Mouse (Mus musculus): Measurements from ENCODE around the gene Col16a1.

Col16a1 gene

DNA sequence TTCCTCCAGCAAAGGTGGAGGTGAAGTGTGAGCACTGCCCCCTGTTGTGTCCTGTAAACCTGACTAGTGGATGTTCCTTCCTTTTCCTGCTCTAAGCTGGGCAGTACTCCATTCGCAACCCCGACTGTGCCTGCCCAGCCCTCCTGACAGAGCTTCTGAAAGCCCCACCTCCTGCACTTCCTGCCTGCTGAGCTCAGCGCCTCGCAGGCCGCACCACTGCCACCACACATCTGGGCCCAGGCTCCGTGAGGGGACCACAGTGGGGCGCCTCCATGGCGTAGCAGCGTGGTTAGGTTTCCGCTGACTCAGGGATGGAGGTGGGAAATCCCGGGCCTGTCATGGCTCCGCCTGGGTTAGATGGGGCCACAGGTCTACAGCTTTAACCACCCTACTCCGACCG is 2.0 kb upstream of the Col16a1 start:
- DNase-seq (ENCODE audit: low read depth, low spot score) = no peak

DNA sequence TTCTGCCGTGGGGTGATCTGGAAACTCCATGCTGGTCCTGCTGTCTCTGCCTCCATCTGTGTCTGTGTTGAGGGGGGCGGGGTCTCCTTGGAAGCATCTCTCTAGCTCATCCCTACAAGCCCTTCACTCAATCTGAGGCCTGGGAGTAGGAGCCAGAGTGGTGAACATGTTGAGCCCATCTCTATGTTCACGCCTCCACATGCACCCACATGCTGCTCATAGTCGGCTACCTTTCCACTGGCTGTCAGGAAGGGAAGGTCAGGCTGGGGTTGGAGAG is 501 bp downstream of the Col16a1 start:
- DNase-seq (ENCODE audit: low read depth, low spot score) = no peak

DNA sequence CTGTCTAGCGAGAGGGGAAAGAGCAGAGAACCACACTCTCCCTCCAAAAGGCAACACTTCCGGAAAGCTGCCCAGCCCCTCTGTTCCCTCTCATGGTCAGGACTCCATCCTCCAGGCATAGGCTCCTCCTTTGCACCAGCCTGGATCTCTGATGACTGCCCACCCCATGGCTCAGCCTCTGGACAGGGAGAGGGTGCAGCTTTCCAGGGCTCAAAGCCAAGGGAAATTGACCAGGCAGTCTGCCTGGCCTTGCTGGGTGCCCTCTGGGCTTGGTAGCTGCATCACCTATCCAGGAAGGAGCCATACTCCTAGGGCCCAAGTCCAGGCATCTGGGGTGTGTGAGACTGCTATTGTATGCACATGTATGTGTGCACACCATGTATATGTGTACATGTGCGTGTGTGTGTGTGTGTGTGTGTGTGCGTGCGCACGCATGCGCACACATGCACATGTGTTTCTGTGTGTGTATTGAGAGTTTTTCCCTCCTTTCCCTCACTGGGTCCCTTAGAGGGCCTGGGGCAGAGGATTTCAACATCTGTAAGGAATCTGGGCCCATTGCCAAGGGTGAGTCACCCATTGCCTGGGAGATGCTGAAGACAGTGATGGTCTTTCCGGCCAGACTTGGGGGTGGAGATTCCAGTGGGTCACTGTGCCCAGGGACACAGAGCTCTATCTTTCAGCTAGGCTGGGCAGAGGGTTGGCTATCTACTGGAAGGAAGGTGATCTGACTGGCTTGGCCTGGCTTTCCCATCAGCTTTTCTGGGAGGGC is 2.6 kb downstream of the Col16a1 start:
- DNase-seq (ENCODE audit: low read depth, low spot score) = no peak

DNA sequence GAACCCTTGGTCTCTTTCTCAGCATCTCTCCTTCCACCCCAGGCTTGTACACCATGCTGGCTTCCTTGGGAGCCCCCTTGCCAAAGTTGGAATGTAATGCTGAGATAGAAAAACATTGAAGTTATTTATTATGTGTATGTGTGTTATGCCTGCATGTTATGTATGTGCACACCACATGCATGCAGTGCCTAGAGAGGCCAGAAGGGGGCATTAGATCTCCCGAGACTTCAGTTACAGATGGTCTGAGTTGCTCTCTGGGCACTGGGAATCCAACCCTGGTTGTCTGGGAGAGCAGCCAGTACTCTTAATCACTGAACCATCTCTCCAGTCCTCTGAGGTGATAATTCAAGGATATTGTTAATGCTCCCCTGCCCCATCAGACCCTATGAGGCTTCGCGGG is 4.6 kb downstream of the Col16a1 start:
- DNase-seq (ENCODE audit: low read depth, low spot score) = no peak

DNA sequence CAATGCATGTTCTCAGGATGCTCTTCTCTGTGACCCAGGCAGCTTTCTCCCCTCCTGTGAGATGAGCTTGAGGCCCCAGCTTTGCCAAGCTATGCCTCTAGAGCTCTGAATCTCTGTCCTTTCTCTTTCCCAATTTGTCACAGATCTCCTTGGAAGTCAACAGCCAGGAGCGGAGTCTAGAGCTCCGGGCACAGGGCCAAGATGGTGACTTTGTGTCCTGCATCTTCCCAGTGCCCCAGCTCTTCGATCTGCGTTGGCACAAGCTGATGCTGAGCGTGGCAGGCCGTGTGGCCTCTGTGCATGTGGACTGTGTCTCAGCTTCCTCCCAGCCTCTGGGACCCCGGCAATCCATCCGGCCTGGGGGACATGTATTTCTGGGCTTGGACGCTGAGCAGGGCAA is 5.5 kb downstream of the Col16a1 start:
- no peak for DNase-seq (ENCODE audit: low read depth, low spot score)

DNA sequence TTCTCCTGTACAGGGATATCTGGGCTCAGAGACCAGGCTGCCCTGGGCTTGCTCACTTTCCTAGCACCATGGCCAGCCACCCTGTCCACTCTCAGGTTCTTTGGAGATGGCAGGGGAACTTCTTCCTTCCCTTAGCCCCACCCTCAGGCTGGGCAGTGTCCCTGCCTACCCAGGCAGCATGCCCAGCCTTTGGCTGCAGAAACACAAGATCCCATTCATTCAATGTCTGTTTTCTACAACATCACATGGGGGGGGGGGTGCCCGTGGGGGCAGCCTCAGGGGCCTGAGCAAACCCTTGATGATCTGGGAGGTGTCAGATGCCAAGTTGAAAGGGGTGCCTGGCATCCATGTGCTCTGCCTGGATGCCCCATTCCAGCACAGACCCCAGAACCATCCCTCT is 7.1 kb downstream of the Col16a1 start:
- DNase-seq (ENCODE audit: low read depth, low spot score) = no peak

DNA sequence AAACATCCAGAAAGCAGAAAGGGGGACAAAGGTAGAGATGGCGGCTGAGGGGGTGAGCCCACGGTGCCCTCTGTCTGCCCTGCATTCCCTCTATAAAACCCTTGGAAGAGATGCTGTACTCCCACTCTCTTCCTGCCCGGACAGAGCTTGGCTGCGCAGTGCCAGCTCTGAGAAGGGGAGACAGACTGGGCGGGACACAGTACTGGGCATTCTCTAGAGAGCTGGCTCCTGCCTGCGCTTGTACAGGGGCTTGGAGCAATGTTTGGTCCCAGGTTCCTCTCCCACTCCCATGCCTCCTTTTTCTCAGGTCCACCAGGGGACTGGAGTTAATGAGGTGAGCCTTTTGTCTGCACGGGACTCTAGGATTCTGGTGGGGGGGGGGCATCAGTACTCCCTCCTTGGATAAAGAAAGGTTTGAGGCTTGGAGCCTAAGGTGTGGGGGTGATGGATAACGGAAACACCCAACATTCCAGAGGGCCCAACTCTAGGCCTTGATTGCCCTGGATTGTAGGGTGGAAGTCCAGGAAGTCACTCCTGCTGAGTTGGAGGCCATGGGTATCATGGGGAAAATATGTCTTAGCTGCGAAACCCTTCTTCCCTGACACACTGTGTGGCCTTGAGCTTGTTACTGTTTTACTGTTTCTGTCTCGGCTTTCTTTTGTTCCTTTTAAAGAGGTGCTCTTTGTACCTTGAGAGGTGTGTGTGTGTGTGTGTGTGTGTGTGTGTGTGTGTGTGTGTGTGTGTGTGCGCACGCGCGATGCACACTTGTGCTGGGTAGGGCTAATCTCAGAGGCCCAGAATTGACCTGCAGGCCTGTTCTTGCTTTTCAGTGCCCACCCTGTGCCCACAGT is 7.7 kb downstream of the Col16a1 start:
- DNase-seq (ENCODE audit: low read depth, low spot score) = no peak

DNA sequence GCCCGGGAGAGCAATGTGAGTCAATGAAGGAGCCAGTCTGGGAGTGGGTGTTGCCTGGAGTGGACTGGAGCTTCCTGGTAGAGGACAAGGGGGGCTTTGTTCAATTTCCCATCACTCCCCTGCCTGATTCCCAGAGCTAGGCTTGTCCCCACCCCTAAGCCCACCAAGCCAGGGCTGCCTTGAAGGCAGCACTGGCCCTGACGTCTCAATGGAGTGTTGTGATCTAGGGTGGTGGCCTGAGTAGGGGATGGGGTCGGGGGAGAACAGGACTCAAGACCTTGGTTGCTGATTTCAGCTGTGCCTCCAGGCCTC is 8.3 kb downstream of the Col16a1 start:
- DNase-seq (ENCODE audit: low read depth, low spot score) = no peak

DNA sequence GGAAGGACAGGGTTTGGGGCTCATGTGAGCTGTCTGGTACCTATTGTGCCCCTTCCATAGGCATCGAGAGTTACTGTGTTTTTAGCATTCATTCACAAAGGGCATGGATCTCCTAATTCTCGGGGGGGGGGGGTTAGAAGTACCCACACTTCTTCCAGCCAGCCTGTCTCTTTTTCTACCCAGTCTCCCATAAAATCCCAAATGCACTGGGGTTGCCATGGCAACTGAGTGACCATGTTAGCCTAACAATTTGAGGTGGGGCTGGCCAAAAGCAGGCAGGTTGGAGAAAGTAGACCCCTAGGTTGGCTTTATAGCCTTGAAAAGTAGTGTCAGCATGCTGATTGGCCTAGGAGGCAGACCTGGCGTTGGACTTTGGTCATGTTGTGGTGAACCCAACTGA is 8.8 kb downstream of the Col16a1 start:
- DNase-seq (ENCODE audit: low read depth, low spot score) = no peak

DNA sequence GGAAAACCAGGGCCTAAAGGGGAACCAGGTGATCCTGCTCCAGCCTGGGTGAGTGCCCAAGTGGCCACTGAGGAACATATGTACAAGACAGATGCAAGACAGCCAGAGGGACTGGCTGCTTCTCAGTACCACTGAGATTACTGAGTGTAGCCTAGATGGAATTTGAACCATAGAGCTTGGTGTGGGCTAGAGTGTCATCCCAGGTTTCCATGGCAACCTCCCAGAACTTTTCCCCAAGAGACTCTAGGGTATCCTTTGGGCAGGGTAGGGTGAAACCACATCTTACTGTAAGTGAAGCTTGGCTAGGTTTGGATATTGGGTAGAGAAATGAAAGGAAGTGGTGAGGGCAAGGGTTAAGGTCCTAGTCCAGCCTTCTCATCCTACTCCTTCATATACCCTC is 13.3 kb downstream of the Col16a1 start:
- no peak for DNase-seq (ENCODE audit: low read depth, low spot score)

DNA sequence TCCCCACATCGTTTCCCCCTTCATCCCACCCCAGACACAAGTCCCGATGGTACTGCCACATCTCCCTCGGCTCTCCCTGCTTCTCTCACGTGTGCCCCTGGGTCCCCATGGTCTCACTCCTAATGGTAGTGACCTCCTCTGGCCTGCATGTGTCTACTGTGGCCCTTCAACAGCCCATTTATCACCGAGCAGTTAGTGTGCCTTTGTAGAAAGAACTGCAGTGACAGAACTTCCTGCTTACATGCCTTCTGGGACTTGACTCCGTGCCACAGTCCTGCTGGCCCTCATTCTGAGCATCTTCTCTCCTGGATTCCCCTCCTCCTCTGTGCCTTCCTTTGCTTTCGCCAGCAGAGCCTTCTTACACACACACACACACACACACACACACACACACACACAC is 15.6 kb downstream of the Col16a1 start:
- DNase-seq (ENCODE audit: low read depth, low spot score) = no peak

DNA sequence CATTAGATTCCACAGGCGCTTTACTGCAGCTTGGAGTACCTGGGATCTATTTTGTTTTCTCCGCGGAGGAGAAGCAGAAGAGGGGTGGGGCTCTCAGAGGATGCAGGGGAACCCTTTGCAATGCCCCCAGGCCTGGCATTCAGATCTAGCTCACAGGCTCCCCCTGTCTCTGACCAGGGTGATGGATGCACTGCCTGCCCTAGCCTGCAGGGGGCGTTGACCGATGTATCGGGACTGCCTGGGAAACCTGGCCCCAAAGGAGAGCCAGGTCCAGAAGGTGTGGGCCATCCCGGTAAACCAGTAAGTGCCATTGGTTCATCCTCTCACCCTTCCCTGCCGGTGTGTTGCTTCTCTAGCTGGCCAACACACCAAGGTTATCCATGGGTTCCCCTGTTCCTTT is 19.2 kb downstream of the Col16a1 start:
- DNase-seq (ENCODE audit: low read depth, low spot score) = no peak

DNA sequence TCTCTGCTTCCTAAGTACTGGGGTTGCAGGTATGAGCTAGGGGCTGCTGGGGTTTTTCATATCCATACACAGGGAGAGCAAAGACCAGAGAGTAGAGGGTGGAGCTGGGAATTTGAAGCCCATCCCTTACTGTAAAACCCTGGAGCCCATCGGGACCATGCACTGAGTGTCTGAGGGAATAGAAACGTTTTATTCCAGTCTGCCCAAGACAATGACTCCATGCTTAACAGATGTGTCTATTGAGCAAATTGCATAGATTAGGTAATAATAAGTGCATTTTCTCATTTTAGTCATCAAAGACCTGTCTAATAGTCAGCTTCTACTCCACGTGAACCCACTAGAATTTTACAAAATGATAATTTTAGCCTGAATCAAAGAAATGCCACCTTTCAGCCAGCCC is 22.9 kb downstream of the Col16a1 start:
- no peak for DNase-seq (ENCODE audit: low read depth, low spot score)

DNA sequence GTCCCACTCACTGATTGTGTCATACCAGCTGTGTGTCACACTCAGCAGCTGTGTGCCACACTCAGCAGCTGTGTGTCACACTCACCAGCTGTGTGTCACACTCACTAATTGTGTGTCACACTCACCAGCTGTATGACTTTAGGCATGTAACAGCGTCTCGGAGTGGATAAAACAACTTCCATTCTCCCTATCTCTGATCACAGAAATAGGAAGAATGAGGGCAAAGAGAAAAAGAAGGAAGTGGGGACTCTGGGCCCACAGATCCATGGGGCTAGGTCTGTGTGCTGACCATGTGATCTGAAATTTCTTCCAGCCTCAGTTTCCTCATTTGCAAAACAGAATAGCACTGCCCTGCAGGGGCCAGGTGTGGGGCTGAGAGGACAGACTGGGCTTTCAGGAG is 24.1 kb downstream of the Col16a1 start:
- no peak for DNase-seq (ENCODE audit: low read depth, low spot score)

DNA sequence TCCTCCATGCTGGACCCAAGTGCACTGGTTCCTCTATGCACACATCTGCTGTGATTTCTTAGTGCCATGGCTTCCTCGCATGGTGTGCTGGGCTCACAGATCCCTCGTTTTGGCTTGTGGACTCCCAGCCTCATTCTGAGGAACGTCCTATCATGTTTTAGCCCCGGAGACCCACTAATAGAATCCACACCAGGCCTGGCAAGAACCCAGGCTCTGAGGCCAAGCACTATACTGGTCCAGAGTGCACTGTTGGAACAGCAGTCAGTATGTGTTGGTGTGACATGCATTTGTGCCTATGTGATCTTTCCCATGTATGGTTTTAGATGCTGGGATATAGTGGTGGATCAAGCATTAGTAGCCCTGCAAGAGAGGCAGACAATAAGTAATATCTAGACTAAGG is 25.7 kb downstream of the Col16a1 start:
- no peak for DNase-seq (ENCODE audit: low read depth, low spot score)

DNA sequence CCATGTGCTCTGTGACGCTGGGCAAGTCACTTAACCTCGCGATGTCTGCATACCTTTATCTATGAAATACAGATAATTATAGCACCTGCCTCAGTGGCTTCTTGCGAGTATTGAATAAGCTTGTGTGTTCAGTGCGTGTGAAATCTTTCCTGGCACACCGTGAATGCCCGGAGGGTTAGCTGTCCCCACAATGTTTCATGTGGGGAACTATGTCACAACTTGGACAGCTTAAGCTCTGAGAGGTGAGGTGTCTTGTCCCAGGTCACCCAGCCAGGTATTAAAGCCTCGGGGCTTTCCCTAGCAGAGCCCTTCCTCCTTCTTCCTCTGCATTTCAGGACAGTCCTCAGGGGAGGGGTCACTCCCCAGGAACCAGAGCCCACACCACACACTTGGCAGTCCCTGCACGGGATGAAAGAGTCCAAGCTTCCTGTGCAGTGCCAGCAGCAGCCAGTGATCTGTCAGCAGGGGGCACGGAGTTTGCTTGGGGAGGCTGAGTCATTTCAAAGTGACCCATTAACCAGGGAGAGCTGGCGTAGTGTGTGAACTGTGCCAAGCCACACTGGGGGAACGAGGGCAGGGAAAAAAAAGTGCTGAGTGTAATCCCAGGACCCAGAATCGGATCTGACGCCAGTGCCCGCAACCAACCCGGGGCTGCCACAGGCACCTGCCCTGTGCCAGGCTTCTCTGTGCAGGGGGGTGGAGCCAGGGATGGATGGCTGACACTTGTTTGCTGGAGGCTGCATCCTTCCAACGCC is 27.3 kb downstream of the Col16a1 start:
- no peak for DNase-seq (ENCODE audit: low read depth, low spot score)

DNA sequence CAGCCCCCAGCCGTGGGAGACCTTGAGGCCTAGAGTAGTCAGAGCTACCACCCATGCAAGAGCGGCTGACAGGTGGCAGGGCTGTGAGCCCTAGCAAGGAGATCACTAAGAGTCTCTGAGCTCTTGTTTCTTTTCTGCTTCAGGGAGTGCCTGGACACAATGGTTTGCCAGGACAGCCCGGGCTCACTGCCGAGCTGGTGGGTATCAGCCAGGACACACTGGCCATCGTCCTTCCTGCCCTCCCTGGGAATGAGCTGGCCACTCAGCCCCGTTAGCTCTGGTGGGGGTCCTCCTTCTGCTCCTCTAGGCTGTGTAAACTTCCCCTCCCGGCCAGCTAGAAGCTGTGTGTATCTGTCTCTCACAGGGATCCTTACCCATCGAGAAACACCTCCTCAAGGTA is 29.2 kb downstream of the Col16a1 start:
- DNase-seq (ENCODE audit: low read depth, low spot score) = no peak

DNA sequence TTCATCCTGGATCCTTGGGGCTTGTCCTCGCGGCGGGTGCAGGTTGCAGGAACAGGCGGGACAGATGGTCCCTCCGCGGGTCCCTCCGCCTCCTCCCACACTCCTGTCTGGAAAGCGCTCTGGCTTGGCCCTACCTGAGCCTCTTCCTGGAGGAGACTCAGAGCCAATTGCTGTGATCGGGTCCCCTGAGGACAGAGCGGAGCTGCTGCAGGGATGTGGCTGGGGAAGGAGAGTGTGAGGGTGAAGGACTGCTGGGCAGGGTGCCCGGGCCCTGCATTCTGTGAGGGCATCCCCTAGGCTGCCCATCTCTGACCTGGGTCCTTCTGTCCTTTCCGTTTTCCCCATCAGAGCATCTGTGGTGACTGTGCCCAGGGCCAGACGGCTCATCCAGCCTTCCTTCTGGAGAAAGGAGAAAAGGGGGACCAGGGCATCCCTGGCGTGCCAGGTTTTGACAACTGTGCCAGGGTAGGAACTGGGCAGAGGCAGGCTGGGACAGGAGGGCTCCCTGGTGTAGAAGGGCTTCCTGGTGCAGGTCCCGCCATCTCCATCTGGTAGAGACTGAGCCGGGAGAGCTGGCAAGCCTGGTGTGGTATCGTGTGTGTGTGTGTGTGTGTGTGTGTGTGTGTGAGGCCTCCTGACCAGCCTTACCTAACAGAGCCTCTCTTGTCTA is 31.3 kb downstream of the Col16a1 start:
- DNase-seq (ENCODE audit: low read depth, low spot score) = no peak

DNA sequence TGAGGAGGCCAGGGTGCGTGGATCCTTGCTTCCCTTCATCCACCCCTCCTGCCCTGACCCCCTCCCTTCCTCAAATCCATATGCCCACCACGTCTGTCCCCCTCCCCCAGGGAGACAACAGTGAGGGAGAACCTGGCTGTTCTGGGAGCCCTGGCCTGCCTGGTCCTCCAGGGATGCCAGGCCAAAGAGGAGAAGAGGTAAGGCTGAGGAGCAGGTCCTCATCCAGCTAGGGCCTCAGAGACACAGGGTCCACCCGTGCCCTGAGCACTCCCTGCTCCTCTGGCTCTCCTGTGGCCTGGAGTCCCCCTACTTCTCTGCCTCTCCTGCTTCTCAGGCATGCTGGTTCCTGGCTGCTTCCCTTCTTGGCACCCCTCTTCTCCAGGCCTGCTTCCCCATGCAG is 31.9 kb downstream of the Col16a1 start:
- DNase-seq (ENCODE audit: low read depth, low spot score) = no peak

DNA sequence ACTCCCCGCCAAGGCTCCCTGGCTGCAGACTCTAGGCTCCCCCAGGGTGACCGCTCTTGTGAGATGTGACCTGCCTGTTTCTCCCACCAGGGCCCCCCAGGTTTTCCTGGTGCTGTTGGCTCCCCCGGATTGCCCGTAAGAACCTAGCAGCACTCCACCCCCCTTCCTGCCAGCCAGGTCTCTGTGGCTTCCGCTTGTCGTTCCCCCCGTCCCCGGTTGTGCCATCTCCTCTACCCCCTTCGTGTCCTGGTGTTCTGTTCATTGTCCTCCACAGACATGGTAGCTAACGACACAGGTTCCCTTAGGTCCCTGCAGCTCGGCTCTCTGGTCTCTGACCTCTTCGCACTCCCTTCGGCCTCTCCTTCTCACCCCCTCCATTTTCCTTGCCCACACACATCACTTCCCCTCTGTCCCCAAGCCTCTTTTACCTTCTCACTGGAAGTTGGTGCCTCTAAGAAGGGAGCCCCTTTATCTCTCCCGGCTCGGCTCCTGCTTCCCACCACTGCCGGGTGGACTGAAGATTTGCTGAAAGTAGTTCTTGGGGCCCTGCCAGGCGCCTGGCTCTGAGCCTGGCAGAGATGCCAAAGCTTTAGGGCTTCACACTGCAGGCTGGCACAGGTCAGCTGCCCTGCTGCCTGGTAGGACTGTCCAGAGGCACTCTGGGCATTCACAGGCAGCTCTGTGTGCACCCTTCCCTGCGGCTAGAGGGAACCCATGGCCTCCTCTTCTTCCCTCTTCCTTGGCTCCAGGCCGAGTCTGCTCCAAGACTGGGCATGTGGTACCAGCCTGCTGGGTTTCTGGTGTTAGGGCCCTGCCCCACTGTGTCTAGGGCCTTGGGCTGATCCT is 33.9 kb downstream of the Col16a1 start:
- no peak for DNase-seq (ENCODE audit: low read depth, low spot score)

DNA sequence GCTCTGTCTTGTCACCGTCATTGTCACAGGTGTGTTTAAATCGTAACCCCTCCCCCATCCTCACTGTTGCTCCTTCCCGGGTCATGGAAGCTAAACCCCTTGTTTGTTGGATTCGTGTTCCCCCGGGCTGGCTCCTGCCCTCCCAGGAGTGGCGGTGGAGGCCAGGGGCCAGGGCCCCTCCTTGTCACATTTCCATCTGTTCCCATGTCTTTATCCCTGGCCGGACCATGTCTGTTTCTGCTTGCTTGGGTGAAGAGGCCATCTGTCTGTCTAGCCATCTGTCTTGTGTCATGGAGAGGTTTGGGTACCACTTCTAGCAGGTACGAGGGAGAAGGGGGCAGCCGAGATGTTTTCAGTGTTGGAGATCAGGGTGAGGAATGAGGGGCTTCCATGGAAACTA is 34.6 kb downstream of the Col16a1 start:
- no peak for DNase-seq (ENCODE audit: low read depth, low spot score)
